Mouse (Mus musculus) liver, embryonic 14.5 days (tissue): ENCODE measurements at regions not wholly inside any gene's neighbourhood (a gene's known extent, or its start where the extent isn't known, plus 50 kb on each side); places are given as distances from the start of the nearest gene placed in this dataset.
"Not testable (repeated sequence)": the region's sequence is repeated elsewhere in the genome, so short reads cannot be mapped to it uniquely, and the experiment has no call there.

Experiments
- ATAC-seq: fragments of 200-750 bp; cut with Nextera tagmentation; 2 replicates; pipeline ENCODE4 v1.8.0; 2017; ENCODE audit warnings: moderate number of reproducible peaks, mild to moderate bottlenecking, moderate library complexity; ENCODE audit not compliant: insufficient read depth
- DNase-seq, 3 experiments: peaks; one replicate each; pipeline ENCODE4 v3.0.0-alpha.2; 2012 to 2013; ENCODE audit warnings: low read depth in 3 of 3, low spot score in 3 of 3
- H3K27ac ChIP-seq: fragments of 300-500 bp; sonication (generic); 2 replicates; pipeline ENCODE4 v1.5.1; 2014; ENCODE audit warnings: moderate library complexity, mild to moderate bottlenecking, control low read depth, inconsistent platforms
- H3K27me3 ChIP-seq: fragments of 300-500 bp; sonication (generic); 2 replicates; pipeline ENCODE4 v1.6.1; 2014; ENCODE audit warnings: mild to moderate bottlenecking, low read length, moderate library complexity; ENCODE audit not compliant: control insufficient read depth, insufficient read depth
- H3K36me3 ChIP-seq: fragments of 300-500 bp; sonication (generic); replicated peaks from 2 replicates; pipeline ENCODE4 v1.6.1; 2014; ENCODE audit warnings: low read depth; ENCODE audit not compliant: control insufficient read depth, insufficient read depth
- H3K4me1 ChIP-seq, 2 experiments: fragments of 200-500 bp in 1 of 2; fragments of 300-500 bp in 1 of 2; sonication (generic) in 1 of 2; replicated peaks; 2 replicates each; pipeline ENCODE4 v1.6.1; 2012 to 2014; ENCODE audit warnings: antibody characterized with exemption in 1 of 2, inconsistent platforms in 1 of 2, low read length in 1 of 2; ENCODE audit not compliant: control insufficient read depth in 2 of 2, insufficient read depth in 2 of 2
- H3K4me2 ChIP-seq: fragments of 300-500 bp; sonication (generic); 2 replicates; pipeline ENCODE4 v1.6.1; 2014; ENCODE audit warnings: low read depth, mild to moderate bottlenecking, control low read depth, moderate library complexity
- H3K4me3 ChIP-seq, 2 experiments: fragments of 200-500 bp in 1 of 2; fragments of 300-500 bp in 1 of 2; sonication (generic) in 1 of 2; 2 replicates each; pipeline ENCODE4 v1.5.1; 2012 to 2014; ENCODE audit warnings: low read depth in 2 of 2, low read length in 2 of 2, mild to moderate bottlenecking in 2 of 2, control low read depth in 1 of 2, inconsistent platforms in 1 of 2, moderate library complexity in 1 of 2; ENCODE audit not compliant: insufficient read depth in 1 of 2
- H3K9ac ChIP-seq: fragments of 300-500 bp; sonication (generic); replicated peaks from 2 replicates; pipeline ENCODE4 v1.6.1; 2014; ENCODE audit warnings: mild to moderate bottlenecking, control low read depth, moderate library complexity
- H3K9me3 ChIP-seq: fragments of 300-500 bp; sonication (generic); 2 replicates; pipeline ENCODE4 v1.6.1; 2016; ENCODE audit warnings: low read length, mixed read lengths; ENCODE audit not compliant: control insufficient read depth
- CTCF ChIP-seq: IDR thresholded peaks from 2 replicates; pipeline ENCODE4 v1.5.1; 2016; ENCODE audit warnings: antibody characterized with exemption, low read depth, control low read depth
- EP300 ChIP-seq: IDR thresholded peaks from 2 replicates; pipeline ENCODE4 v1.6.1; 2016; ENCODE audit warnings: antibody characterized with exemption, low read depth
- WGBS: fragments of 180-500 bp; shearing (Covaris S2); extraction: QIAGEN DNeasy Blood & Tissue Kit; methylation state at CpG from one replicate; pipeline ENCODE4 v1.1.7; 2014; ENCODE audit not compliant: insufficient replicate concordance; 5-methylcytosine and 5-hydroxymethylcytosine counted together

GRCm38 (mm10) chr16:51048650-51049049 lies 457.7 kb upstream of the Ccdc54 start:
- Histone ChIP-seq H3K9ac (no peak overlapping the region), H3K27ac (no peak overlapping the region), H3K4me2 (no peak overlapping the region), H3K27me3 (no peaks in the 10 kb centered on the region), H3K9me3 (no peaks in the 10 kb centered on the region), H3K36me3 (no peaks in the 10 kb centered on the region), H3K4me1 (no peaks in the 10 kb centered on the region), H3K4me3 (no peak overlapping the region)
- ATAC-seq = no peak
- TF ChIP-seq CTCF (no peak), EP300 (no peak)
- DNase-seq = no peak
- whole genome bisulfite sequencing = 39% methylated on average over 2 of the region's 2 CpGs

DNA sequence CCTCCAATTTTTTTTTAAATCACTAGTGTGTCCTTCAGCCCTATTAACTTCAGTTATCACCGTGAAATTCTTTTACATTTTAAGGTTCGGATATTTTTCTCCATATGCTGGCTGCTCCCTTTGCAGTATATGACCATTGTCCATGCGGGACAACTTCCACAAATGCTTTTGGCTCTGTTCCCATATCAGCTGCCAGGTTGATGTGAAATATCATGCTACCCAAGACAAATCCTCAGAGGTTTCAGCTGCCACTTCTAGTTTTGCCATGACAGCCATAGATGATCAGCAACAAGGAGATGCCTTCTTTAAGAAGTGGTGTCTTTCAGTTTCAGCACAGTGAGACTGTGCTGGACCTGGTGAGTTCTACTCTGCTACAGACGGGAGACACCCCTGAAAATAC lies 457.2 kb upstream of the Ccdc54 start:
- 61% methylated on average over 4 of the region's 4 CpGs for WGBS
- DNase-seq (no peak), ATAC-seq (no peak)
- no peak overlapping the region for H3K9ac ChIP-seq
- TF ChIP-seq CTCF (no peak), EP300 (no peak)
- no peaks in the 10 kb centered on the region for H3K9me3 ChIP-seq
- H3K27ac ChIP-seq = no peak overlapping the region
- no peaks in the 10 kb centered on the region for H3K27me3 ChIP-seq
- H3K4me3 ChIP-seq = no peak overlapping the region
- H3K36me3 ChIP-seq = no peaks in the 10 kb centered on the region
- H3K4me1 ChIP-seq = no peaks in the 10 kb centered on the region
- no peak overlapping the region for H3K4me2 ChIP-seq

GRCm38 (mm10) chr16:51041311-51041710 lies 450.4 kb upstream of the Ccdc54 start:
- DNase-seq = no peak
- no peak for TF ChIP-seq EP300
- no peak for TF ChIP-seq CTCF
- no peak overlapping the region for H3K4me2 ChIP-seq
- WGBS = 78% methylated on average over 4 of the region's 4 CpGs
- H3K4me3 ChIP-seq = no peak overlapping the region
- H3K27ac ChIP-seq = no peak overlapping the region
- H3K4me1 ChIP-seq = no peaks in the 10 kb centered on the region
- ATAC-seq = no peak
- no peaks in the 10 kb centered on the region for H3K9me3 ChIP-seq
- H3K27me3 ChIP-seq = no peaks in the 10 kb centered on the region
- H3K9ac ChIP-seq = no peak overlapping the region
- no peaks in the 10 kb centered on the region for H3K36me3 ChIP-seq

GRCm38 (mm10) chr16:51002876-51003275 lies 411.9 kb upstream of the Ccdc54 start:
- TF ChIP-seq EP300 = no peak
- no peak for TF ChIP-seq CTCF
- no peak for ATAC-seq
- H3K27ac ChIP-seq = no peak overlapping the region
- no peaks in the 10 kb centered on the region for H3K36me3 ChIP-seq
- H3K27me3 ChIP-seq = no peaks in the 10 kb centered on the region
- H3K9ac ChIP-seq = no peak overlapping the region
- H3K9me3 ChIP-seq = no peaks in the 10 kb centered on the region
- H3K4me3 ChIP-seq = no peak overlapping the region
- H3K4me1 ChIP-seq = no peaks in the 10 kb centered on the region
- H3K4me2 ChIP-seq = no peak overlapping the region
- DNase-seq = no peak

GRCm38 (mm10) chr16:50964395-50964794 lies 373.4 kb upstream of the Ccdc54 start:
- no peaks in the 10 kb centered on the region for H3K36me3 ChIP-seq
- no peak overlapping the region for H3K9ac ChIP-seq
- no peaks in the 10 kb centered on the region for H3K9me3 ChIP-seq
- ATAC-seq = no peak
- H3K4me3 ChIP-seq = no peak overlapping the region
- H3K27me3 ChIP-seq = no peaks in the 10 kb centered on the region
- 51% methylated on average over 2 of the region's 2 CpGs for WGBS
- TF ChIP-seq CTCF = no peak
- TF ChIP-seq EP300 = no peak
- no peaks in the 10 kb centered on the region for H3K4me1 ChIP-seq
- no peak for DNase-seq
- H3K4me2 ChIP-seq = no peak overlapping the region
- H3K27ac ChIP-seq = no peak overlapping the region

GRCm38 (mm10) chr16:50944091-50944490 lies 353.1 kb upstream of the Ccdc54 start:
- no peak for ATAC-seq
- Histone ChIP-seq H3K27me3 (no peaks in the 10 kb centered on the region), H3K4me1 (no peaks in the 10 kb centered on the region), H3K4me3 (no peak overlapping the region), H3K9me3 (no peaks in the 10 kb centered on the region), H3K27ac (no peak overlapping the region), H3K9ac (no peak overlapping the region), H3K36me3 (no peaks in the 10 kb centered on the region), H3K4me2 (no peak overlapping the region)
- WGBS = 56% methylated on average over 4 of the region's 4 CpGs
- no peak for DNase-seq
- TF ChIP-seq EP300 = no peak

GRCm38 (mm10) chr16:50943581-50943980 lies 352.6 kb upstream of the Ccdc54 start:
- not testable (repeated sequence) for H3K4me2 ChIP-seq, H3K27me3 ChIP-seq, H3K36me3 ChIP-seq, H3K9ac ChIP-seq, H3K9me3 ChIP-seq, H3K27ac ChIP-seq, DNase-seq, H3K4me3 ChIP-seq, ATAC-seq, H3K4me1 ChIP-seq
- WGBS = 72% methylated on average over 6 of the region's 6 CpGs
